Mouse (Mus musculus): ENCODE data around the gene Sdr42e1.

The Sdr42e1 gene

GRCm38 (mm10) chr8:117673430-117673830 lies at the start of gene Sdr42e1:
Sdr42e1 (minus strand) TSS chr8:117673689.
- peak; percentile 38 for DNase-seq

DNA sequence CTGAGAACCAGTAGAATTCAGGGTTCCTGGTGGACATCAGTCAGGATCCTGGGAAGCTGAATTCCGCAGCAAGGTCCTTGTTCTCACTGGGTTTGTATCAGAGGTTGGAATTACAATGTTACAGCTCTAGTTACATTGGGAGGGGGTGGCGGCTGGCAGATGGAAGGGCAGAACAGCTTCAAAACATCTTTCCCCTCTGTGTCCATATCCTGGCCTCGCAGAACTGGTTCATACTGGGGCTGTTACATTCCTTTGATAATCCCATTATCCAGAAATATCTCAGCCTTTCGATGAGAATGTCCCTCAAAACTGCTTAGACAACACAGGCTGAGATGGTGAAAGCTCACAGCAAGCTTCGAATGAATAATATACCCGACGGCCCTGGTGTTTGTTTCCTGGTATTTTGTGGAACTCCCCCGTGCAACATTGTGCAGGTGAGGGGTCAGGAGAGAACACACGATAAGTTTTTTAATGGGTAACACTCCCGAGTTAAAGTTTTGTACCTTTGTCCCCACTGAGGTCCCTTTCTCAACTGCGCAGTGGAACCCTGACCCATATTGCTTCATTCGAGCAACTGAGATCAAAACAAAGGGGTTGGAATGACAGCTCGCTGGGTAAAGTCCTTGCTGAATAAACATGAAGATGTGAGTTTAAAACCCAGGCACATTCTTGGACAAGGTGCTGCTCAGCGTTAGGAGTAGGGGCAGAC lies 44.8 kb upstream of the Sdr42e1 start:
- no peak for DNase-seq

DNA sequence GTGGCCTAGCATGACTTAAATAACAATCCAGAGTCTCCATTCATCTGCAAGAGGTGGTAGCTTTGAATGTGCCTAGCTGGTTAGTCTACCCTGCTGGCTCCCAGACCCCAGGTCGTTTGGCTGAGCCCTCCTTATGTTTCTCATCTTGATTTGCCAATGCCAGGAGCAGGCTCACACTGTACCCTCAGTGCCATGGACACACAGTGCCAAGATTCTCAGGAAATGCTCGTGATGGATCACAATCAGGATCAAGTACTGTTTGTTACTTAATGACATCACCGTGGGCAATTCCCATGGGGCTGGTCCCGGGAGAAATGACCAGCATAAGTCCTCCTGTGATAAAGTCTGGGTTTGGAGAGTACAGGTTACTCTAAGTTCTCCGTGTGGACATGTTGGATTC lies 42.4 kb upstream of the Sdr42e1 start:
- DNase-seq = no peak

DNA sequence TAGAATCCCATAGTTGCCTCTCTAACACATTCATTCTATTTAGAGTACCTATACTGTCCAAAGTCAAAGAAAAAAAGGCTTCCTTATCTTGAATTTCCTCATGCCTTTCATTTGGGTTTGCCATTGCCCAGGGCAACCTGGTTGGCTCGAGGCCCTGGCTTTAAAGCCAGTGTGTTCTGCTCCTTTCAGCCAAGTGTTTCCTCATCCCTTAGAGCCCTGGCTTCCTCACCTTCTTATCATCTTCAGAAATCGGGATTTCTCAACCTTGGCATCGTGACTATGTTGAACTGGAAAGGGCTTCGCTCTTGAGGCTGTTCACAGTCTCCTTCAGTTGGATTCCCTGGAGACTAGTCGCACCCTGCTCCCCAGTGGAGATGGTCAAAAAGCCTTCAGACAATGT lies 41.1 kb upstream of the Sdr42e1 start:
- no peak for DNase-seq

GRCm38 (mm10) chr8:117712226-117712625 lies 38.7 kb upstream of the Sdr42e1 start:
- DNase-seq = no peak

DNA sequence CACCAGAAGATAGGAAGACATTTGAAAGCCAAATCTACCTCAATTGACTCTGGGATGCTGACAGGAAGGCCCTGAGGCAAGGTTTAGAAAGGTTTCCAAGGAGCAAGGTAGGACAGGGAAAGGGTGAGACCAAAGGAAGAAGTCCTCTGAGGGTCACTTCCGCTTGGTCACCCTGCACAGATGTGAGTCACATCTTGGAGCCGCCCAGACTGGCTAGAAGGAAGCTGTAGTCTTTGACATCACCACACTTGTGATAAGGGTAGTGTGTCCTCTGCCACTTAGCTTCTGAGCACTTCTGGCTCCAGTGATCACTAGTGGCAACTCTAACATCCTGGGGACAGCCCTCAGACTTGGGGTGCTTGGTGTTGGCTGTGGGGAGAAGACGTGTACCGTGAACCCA lies 32.7 kb upstream of the Sdr42e1 start:
- no peak for DNase-seq

DNA sequence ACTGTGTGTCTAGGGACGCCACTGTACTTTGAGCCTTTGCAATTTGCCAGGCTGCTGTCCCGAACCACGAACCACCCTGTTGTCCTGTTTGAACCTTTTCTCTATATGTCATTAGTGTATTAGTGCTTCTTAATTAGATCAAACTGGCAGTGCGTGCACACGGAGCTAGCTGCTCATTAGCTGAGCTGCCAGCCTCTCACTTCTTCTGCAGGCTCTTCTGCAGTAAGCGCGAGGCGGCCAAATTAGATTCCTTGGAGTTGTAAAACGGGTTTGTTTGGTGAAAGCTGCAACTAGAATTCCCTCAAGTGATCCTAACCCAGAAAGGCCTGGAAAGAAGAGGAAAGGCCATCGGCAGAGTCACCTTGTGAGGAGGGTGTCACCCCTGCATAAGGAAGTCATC lies 29.2 kb upstream of the Sdr42e1 start:
- DNase-seq = no peak

- DNase-seq = no peak
These were observed 28.4 kb upstream of the Sdr42e1 start, which contains the start of gene Hsd17b2 for GRCm38 (mm10) chr8:117701859-117702258. Hsd17b2 (plus strand) TSS chr8:117701904.

GRCm38 (mm10) chr8:117701246-117701645 lies 27.8 kb upstream of the Sdr42e1 start:
- DNase-seq = no peak

DNA sequence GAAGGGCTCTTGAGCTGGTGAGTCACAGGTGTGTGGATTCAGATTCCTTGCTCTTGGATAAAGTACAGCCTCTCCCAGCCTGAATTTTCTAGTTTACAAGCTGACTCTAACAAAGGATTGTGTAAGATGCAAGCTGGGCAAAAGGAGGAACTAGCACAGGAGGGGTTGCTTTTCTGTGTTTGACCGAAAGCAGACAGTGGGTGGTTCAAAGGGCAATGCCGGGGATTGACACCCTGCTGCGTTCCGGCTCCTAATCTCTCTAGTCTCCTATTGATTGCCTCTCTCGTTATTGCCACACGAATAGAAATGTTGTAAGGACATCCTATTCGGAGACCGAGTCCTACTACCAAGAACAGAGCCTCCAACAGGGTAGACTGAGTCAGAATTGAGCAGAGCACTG lies 27.2 kb upstream of the Sdr42e1 start:
- DNase-seq = no peak

DNA sequence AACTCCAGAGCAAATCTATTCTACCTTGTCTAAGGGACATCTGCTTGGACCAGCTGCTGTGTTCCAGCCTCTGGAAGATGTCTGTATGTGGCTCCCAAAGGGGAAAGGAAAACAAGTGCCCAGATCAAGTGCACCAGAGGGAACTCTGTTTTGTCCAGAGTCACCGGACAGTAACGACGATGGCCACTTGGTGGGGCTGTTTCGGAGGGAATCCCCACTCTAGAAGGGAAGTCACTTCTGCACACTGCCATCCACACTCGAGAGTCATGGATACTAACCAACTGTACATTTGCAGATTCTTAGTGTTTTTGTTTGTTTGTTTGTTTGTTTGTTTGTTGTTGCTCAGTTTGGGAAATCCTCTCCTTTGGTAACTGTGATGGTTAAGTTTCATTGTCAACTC lies 23.8 kb upstream of the Sdr42e1 start:
- no peak for DNase-seq

DNA sequence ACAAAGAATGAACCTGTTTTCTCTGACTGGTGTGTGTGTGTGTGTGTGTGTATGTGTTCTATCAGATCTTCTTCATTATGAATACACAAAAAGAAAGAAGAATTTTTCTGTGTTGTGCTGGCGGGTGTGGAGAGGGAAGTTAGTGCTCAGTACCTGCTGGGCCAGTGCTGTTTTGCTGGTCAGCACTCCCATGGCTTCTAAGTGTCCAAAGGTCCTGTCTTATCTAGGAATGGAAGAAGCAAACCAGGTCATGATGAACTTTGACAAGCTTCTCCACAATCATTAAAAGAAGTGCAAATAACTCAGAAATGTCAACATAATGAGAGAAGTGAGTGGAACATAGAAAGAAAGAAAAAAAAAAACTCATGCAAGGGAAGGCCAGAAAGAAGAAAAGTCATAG lies 22.1 kb upstream of the Sdr42e1 start:
- DNase-seq = no peak

- no peak for DNase-seq
These were observed 18.6 kb upstream of the Sdr42e1 start for GRCm38 (mm10) chr8:117692131-117692530.

DNA sequence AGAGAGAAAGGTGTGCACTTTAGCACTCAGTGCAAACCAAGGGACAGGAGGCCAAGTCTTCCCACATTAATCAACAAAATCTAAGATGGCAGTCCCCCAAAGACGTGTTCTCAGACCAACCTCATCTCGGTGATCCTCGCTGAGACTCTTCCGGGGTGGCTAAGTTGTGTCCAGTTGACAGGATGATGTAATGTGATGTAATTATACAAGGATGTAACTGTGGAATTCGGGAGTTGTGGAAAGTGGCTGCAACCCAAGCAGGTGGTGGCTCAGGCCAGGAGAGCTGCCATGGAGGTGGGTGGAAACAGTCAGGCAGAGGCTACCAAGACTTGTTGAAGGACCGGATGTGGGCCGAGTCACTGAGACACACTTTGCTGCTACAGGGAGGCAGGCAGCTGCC lies 14.4 kb upstream of the Sdr42e1 start:
- DNase-seq = no peak

GRCm38 (mm10) chr8:117684504-117684903 lies 11.0 kb upstream of the Sdr42e1 start:
- no peak for DNase-seq

DNA sequence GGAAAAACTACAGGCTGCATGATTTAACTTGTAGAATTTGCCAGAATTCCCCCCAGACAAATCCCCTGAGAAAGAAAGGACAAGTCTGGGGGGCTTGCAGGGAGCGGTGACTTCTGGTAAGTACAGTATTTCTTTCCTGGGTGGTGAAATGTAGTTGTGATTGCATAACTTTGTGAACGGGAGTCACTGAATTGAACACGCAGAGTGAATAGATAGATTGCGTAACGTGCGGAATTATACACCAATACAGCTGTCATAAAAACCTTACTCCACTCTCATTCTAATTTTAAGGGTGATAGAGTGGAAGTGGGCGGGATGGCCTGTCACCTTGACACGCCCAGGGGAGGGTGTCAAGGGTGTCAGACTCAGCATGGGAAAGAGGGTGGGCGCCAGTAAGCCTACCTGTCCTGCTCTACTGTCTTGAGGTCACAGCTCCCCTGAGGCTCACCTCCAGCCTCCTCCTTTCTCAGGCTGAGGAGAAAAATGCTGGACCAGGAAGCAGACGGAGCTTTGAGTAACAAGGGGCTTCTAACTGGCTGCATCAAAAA lies 10.5 kb upstream of the Sdr42e1 start:
- no peak for DNase-seq

GRCm38 (mm10) chr8:117678650-117679049 lies 5.2 kb upstream of the Sdr42e1 start:
- DNase-seq = no peak

- DNase-seq = no peak
These were observed 3.5 kb upstream of the Sdr42e1 start for GRCm38 (mm10) chr8:117677011-117677410.

- DNase-seq = no peak
These were observed 3.0 kb upstream of the Sdr42e1 start for GRCm38 (mm10) chr8:117676460-117676859.

DNA sequence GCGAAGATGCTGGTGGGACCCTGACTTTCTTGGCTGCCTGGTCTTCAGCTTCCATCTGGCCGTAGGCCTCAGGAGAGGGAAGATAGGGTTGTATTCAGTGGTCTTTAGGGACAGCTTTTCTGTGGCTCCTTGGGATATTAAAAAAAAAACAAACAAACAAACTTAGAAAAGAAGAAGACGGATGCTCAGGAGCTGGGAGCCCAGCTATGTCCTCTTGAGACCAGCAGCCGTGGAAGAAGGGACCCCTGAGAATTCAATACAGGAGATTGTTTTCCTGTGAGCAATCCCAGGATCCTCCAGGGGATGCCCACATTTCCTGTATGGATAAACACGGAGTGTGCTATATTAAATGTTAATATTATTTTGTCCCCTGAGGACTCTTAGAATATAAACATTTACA lies 1.7 kb upstream of the Sdr42e1 start:
- DNase-seq = no peak

DNA sequence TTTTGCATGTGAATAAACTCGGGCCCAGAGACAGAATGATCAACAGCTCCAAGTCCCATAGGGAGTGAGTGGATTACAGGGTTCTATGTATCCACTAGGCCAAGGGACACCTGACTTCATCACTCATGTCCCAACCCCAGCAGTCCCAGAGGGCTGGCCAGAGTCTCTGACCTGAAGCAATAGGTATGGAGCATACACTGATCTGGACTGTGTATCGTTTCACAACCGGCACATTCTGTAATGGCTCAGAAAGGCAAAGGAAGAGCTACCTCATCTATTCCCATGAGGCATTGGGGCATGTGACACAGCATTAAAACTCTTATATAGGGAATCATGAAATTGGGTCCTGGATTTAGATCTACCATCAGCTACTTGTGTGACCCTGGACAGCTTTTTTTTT lies 931 bp downstream of the Sdr42e1 start:
- no peak for DNase-seq

GRCm38 (mm10) chr8:117670461-117670860 lies 3.0 kb downstream of the Sdr42e1 start:
- no peak for DNase-seq

DNA sequence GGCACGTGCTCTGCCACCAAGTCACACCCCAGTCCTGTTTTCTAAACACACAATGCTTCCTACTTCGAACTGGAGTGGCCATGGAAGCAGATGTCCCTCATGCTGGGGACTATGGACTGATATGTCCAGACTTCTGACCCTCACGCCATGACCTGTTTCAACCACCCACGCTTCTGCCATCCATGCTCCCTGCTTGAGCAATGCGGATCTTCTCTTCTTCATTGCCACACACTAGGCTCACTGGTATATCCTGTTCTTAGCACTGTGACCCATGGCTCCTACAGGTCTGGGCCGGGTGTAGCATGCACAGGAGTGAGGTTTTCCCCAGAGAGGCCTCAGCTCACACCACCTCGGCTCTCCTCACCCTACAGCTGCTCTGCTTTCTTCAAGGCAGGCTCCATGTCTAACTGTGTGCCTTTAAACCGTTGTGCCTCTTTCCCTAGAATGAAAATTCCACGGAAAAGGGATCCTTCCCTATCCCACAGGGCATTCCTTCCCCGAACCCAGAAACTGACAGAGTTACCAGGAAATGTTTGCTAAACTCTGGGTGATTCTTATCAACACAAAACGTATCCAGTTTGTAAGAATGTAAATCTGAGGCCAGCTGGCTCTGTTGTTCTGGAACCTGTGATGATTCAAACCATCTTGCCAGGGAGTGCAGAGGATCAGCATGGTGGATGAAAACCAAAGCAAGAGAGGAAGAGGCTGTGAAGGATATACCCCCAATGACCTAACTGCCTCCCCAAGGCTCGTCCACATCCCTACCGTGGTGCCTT lies 6.0 kb downstream of the Sdr42e1 start:
- DNase-seq = no peak

DNA sequence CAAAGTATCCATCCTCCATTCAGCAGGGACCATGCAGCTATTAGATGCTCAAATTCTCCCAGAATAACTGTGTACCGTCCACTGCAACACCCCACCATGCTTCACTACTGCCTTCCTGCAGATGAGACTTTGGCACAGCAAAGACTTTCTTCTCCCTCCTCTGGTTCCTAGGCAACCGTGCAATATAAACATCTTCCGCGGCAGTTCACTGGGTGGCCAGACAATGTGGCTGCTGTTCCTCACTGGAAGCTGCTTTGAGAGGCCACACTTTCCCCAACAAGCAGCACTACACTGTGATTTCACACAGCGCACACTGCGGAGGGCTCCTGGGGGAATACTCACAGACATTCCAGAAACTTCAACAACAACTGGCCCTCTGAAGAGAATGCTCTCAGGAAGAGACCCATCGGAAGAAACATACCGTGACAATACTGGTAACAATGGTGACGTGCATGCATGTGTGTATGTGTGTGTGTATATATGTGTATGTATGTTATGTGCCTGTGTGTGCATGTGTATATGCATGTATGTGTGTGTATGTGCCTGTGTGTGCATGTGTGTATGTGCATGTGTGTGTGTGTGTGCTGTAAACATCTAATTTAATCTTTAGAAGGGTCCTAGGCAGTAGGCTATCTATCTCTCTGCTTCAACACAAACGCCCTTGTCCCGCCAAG lies 13.0 kb downstream of the Sdr42e1 start:
- DNase-seq = peak; percentile 35
